Mouse (Mus musculus) forebrain, embryonic 11.5 days (tissue): Measurements from ENCODE around the gene Fam155a. TPM values are rescaled to one million over a fixed set of nuclear protein-coding genes. Genes with fewer than 3 reads are reported as not detected.
A peak's percentile ranks its signal among the peaks of the same experiment; 100 is the strongest.

Experiments used
- ATAC-seq: fragments of 200-750 bp; cut with Nextera tagmentation; replicated peaks from 2 replicates; pipeline ENCODE4 v1.8.0; 2017; ENCODE audit warnings: moderate TSS enrichment; ENCODE audit not compliant: low FRiP score
- DNase-seq: peaks from one replicate; pipeline ENCODE4 v3.0.0-alpha.2; 2017; ENCODE audit warnings: low spot score
- H3K27ac ChIP-seq: fragments of 300-500 bp; sonication (generic); 2 replicates; pipeline ENCODE4 v1.5.1; 2014; ENCODE audit warnings: low read depth, low read length
- H3K27me3 ChIP-seq: fragments of 300-500 bp; sonication (generic); 2 replicates; pipeline ENCODE4 v1.6.1; 2014; ENCODE audit warnings: mild to moderate bottlenecking, low read length, mixed read lengths; ENCODE audit not compliant: control insufficient read depth, insufficient read depth
- H3K36me3 ChIP-seq: fragments of 300-500 bp; sonication (generic); 2 replicates; pipeline ENCODE4 v1.6.1; 2014; ENCODE audit warnings: mild to moderate bottlenecking, low read length, moderate library complexity, mixed read lengths; ENCODE audit not compliant: control insufficient read depth, insufficient read depth
- H3K4me1 ChIP-seq: fragments of 300-500 bp; sonication (generic); replicated peaks from 2 replicates; pipeline ENCODE4 v1.6.1; 2014; ENCODE audit warnings: low read length, mixed read lengths; ENCODE audit not compliant: control insufficient read depth, insufficient read depth
- H3K4me2 ChIP-seq: fragments of 300-500 bp; sonication (generic); 2 replicates; pipeline ENCODE4 v1.6.1; 2014; ENCODE audit warnings: low read depth, mild to moderate bottlenecking, low read length, moderate library complexity, mixed read lengths; ENCODE audit not compliant: severe bottlenecking
- H3K4me3 ChIP-seq: fragments of 300-500 bp; sonication (generic); 2 replicates; pipeline ENCODE4 v1.5.1; 2014; ENCODE audit warnings: low read depth, low read length
- H3K9ac ChIP-seq: fragments of 300-500 bp; sonication (generic); 2 replicates; pipeline ENCODE4 v1.6.1; 2014; ENCODE audit warnings: low read length
- H3K9me3 ChIP-seq: fragments of 300-500 bp; sonication (generic); 2 replicates; pipeline ENCODE4 v1.6.1; 2016; ENCODE audit warnings: low read length, mixed read lengths; ENCODE audit not compliant: control insufficient read depth
- WGBS: fragments of 180-500 bp; shearing (Covaris S2); extraction: QIAGEN DNeasy Blood & Tissue Kit; methylation state at CpG from one replicate; pipeline ENCODE4 v1.1.7; 2014; 5-methylcytosine and 5-hydroxymethylcytosine counted together
- polyA plus RNA-seq: library from polyadenylated mRNA; unstranded; fragments of >200 nt; fragmentation: Nextera tagmentation; extraction: Ambion mirVana; gene quantifications from 2 replicates; pipeline ENCODE4 v1.2.1, GENCODE M21; 2014

Gene Fam155a
- polyA plus RNA-seq, 1 experiment from 2014 or later: 3.4 TPM

GRCm38 (mm10) chr8:9653643-9654042 lies 117.3 kb downstream of the Fam155a start:
- Histone ChIP-seq H3K27me3 (no peaks in the 10 kb centered on the region), H3K4me2 (no peak overlapping the region), H3K9ac (no peak overlapping the region), H3K4me3 (no peak overlapping the region), H3K36me3 (no peaks in the 10 kb centered on the region), H3K9me3 (no peaks in the 10 kb centered on the region), H3K27ac (no peak overlapping the region), H3K4me1 (no peaks in the 10 kb centered on the region)
- DNase-seq (no peak), ATAC-seq (no peak)
- WGBS: 54% methylated on average over 1 of the region's 1 CpGs

DNA sequence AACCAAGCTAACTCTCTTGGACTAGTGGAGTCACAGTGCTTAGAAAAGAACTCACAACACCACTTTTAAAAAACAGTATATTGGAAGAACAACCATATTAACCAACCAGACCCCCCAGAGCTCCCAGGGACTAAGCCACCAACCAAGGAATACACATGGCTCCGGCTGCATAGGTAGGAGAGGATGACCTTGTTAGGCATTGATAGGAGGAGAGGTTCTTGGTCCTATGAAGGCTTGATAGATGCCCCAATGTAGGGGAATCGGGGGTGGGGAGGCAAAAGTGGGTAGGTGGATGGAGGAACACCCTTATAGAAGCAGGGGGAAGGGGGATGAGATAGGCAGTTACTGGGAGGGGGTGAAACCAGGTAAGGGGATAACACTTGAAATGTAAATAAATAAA lies 132.8 kb downstream of the Fam155a start:
- no peak overlapping the region for H3K27ac ChIP-seq
- DNase-seq (no peak), ATAC-seq (no peak)
- H3K4me1 ChIP-seq: no peaks in the 10 kb centered on the region
- no peaks in the 10 kb centered on the region for H3K9me3 ChIP-seq
- H3K36me3 ChIP-seq: no peaks in the 10 kb centered on the region
- H3K9ac ChIP-seq: no peak overlapping the region
- no peaks in the 10 kb centered on the region for H3K27me3 ChIP-seq
- WGBS: 88% methylated on average over 2 of the region's 2 CpGs
- no peak overlapping the region for H3K4me3 ChIP-seq
- H3K4me2 ChIP-seq: no peak overlapping the region

- ATAC-seq (no peak), DNase-seq (no peak)
- Histone ChIP-seq H3K27ac (no peak overlapping the region), H3K4me3 (no peak overlapping the region), H3K9ac (no peak overlapping the region), H3K9me3 (no peaks in the 10 kb centered on the region), H3K27me3 (no peaks in the 10 kb centered on the region), H3K4me2 (no peak overlapping the region), H3K4me1 (no peaks in the 10 kb centered on the region), H3K36me3 (no peaks in the 10 kb centered on the region)
- WGBS: 87% methylated on average over 5 of the region's 5 CpGs
Measured at GRCm38 (mm10) chr8:9635240-9635639, 135.7 kb downstream of the Fam155a start.

DNA sequence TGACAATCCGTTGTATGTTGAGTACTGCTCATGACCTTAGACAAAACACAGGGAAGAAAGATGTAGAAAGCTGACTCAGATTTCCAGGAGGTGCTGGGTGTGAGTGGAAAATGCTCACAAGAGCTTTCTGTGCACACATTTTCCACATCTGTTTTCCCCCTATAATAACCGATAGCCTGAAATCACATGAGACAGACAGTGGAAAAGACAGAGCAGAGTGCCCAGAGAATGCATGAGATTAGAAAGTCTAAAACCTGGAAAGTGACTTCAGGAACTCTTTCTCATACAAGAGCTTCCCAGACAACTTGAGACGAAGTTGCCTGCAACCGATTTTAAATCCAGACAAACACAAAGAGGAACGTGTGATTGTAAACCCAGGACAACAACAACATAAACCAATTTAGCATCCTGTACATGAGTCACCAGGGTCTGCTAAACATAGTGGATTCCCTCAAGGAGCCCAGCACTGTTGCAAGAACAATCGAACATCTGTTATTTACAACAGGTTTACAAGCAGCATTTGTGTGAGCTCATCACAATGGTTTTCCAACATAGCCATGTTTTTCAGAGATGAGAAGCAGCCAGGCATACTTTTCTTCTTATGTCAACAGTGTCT lies 163.8 kb downstream of the Fam155a start:
- no peaks in the 10 kb centered on the region for H3K4me1 ChIP-seq
- whole genome bisulfite sequencing: 86% methylated on average over 6 of the region's 6 CpGs
- no peak for ATAC-seq
- H3K9ac ChIP-seq: no peak overlapping the region
- H3K36me3 ChIP-seq: no peaks in the 10 kb centered on the region
- no peaks in the 10 kb centered on the region for H3K27me3 ChIP-seq
- no peak overlapping the region for H3K4me2 ChIP-seq
- no peak overlapping the region for H3K27ac ChIP-seq
- no peak overlapping the region for H3K4me3 ChIP-seq
- DNase-seq: no peak
- no peaks in the 10 kb centered on the region for H3K9me3 ChIP-seq

DNA sequence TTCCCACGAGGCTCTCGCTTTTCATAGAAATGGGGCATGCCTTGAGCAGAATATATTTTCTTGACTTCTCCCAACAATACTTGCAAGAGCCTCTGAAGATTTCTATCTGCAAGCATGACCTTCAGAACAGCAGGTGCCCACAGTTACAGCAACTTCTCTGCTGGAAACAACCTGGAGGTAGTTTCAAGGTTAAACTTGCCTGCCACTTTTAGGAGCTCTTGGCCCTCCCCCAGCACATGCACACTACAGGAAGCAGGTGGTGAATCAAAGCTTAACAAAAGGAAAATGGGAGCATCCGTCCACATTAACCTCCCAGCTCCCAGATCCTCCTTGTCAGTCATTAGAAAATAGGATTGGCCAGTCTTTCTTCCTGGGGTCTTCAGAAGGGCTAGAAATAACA lies 175.0 kb downstream of the Fam155a start:
- DNase-seq: no peak
- ATAC-seq: no peak
- H3K9ac ChIP-seq: no peak overlapping the region
- no peaks in the 10 kb centered on the region for H3K27me3 ChIP-seq
- WGBS: 69% methylated on average over 3 of the region's 3 CpGs
- H3K9me3 ChIP-seq: no peaks in the 10 kb centered on the region
- no peak overlapping the region for H3K27ac ChIP-seq
- H3K4me1 ChIP-seq: no peaks in the 10 kb centered on the region
- no peak overlapping the region for H3K4me3 ChIP-seq
- no peak overlapping the region for H3K4me2 ChIP-seq
- H3K36me3 ChIP-seq: no peaks in the 10 kb centered on the region

DNA sequence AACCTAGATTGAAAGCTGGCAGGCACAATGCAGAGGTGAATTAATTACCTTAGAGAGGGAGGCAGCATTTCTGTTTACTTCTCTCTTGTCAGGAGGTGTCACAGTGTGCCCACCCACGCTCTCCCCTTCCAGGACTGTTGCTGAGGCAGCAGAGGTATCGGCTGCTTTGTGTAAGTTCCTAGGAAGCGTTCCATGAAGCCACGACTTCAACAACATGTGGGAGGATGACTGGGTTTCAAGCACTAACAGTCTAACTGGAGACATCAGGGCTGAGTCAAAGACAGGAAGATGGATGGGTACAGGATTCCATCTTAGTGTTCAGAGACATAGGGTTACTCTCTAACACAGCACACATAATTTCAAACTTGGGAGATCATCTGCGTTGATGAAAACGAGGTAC lies 189.1 kb downstream of the Fam155a start:
- no peak overlapping the region for H3K4me3 ChIP-seq
- DNase-seq: no peak
- no peak for ATAC-seq
- H3K4me2 ChIP-seq: no peak overlapping the region
- no peaks in the 10 kb centered on the region for H3K36me3 ChIP-seq
- H3K9me3 ChIP-seq: no peaks in the 10 kb centered on the region
- H3K4me1 ChIP-seq: no peaks in the 10 kb centered on the region
- no peak overlapping the region for H3K27ac ChIP-seq
- H3K9ac ChIP-seq: no peak overlapping the region
- WGBS: 85% methylated on average over 6 of the region's 6 CpGs
- no peaks in the 10 kb centered on the region for H3K27me3 ChIP-seq

GRCm38 (mm10) chr8:9580192-9580591 lies 190.8 kb downstream of the Fam155a start:
- H3K27me3 ChIP-seq: no peaks in the 10 kb centered on the region
- no peak overlapping the region for H3K9ac ChIP-seq
- H3K4me1 ChIP-seq: no peaks in the 10 kb centered on the region
- no peak overlapping the region for H3K4me2 ChIP-seq
- peak; percentile 49 for DNase-seq
- 25% methylated on average over 3 of the region's 3 CpGs for WGBS
- no peaks in the 10 kb centered on the region for H3K36me3 ChIP-seq
- ATAC-seq: no peak
- H3K4me3 ChIP-seq: no peak overlapping the region
- no peak overlapping the region for H3K27ac ChIP-seq
- H3K9me3 ChIP-seq: no peaks in the 10 kb centered on the region

DNA sequence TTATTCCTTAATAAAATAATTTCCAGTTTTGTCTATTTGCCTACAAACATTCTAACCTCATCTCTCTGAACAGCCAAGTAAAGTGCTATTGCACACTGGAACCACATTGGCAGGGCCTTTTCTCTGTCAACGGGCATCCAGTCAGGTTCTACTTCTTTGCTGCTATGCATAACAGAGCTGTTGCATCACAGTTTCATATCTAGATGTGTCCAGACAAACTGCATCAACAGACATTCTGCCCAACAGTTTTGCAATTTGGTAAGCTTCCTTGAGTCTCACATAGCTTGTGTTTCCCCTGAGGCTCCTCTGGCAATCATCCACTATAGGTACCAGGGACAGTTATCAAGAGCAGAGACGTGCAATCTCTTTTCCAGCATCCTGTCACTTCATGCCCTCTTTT lies 199.0 kb downstream of the Fam155a start:
- no peak overlapping the region for H3K4me2 ChIP-seq
- 92% methylated on average over 2 of the region's 2 CpGs for WGBS
- H3K9ac ChIP-seq: no peak overlapping the region
- no peaks in the 10 kb centered on the region for H3K9me3 ChIP-seq
- H3K27ac ChIP-seq: no peak overlapping the region
- H3K27me3 ChIP-seq: no peaks in the 10 kb centered on the region
- ATAC-seq: no peak
- no peaks in the 10 kb centered on the region for H3K36me3 ChIP-seq
- H3K4me3 ChIP-seq: no peak overlapping the region
- DNase-seq: no peak
- H3K4me1 ChIP-seq: no peaks in the 10 kb centered on the region

- H3K9ac ChIP-seq: no peak overlapping the region
- no peak overlapping the region for H3K4me2 ChIP-seq
- no peaks in the 10 kb centered on the region for H3K36me3 ChIP-seq
- no peaks in the 10 kb centered on the region for H3K9me3 ChIP-seq
- H3K4me1 ChIP-seq: no peaks in the 10 kb centered on the region
- WGBS: 85% methylated on average over 4 of the region's 4 CpGs
- no peak overlapping the region for H3K4me3 ChIP-seq
- H3K27ac ChIP-seq: no peak overlapping the region
- DNase-seq (no peak), ATAC-seq (no peak)
- H3K27me3 ChIP-seq: no peaks in the 10 kb centered on the region
Measured at GRCm38 (mm10) chr8:9569516-9570170, 201.3 kb downstream of the Fam155a start.
